20 mouse cellular contexts compared by ENCODE assay signal in the genomic region with DNA sequence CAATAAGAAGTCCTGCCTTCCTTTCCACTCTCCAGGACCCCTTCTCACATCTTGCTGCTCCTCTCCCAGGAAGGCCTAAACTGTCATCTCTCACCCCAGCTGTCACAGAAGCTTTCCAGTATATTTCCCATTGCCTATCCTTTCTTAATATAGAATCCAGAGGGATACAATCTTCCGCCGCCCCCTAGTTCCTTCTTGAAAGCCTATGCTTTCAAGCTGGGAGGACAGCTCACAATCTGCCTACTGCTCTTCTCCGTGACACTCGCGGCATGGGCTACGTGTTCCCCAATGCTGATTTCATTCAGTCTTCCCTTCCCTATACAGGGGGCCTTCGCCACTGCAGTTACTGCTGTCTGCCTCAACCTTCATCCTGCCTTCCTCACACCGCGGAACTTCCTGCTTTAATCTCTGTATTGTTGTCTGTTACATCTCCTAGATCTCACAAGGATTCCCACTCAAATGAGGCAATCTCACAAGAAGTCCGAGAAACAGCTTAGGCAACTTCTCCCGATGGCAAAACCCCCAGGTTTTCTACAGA. TPM values are rescaled to one million over a fixed set of nuclear protein-coding genes. Genes with fewer than 3 reads are reported as not detected.
DNase-seq lines count a peak whose midpoint lies in the region; TF ChIP-seq lines count a peak whose summit lies in the region.
"Had no signal": no experiment of that assay in that cellular context is flagged by ENCODE, and none has a peak within 500 bp of the region (broad histone marks: within the 10 kb centered on the region; RNA-seq: fewer than 3 reads in every experiment).

No protein-coding gene starts in this region.

- H3K27me3 ChIP-seq in liver, adult 2 months (ENCODE audit: control insufficient read depth, insufficient read depth, low read length): no peaks in the 10 kb centered on the region
- no peaks in the 10 kb centered on the region for H3K27me3 ChIP-seq in myocyte (ENCODE audit: control insufficient read depth, insufficient read depth, insufficient read length)
- H3K27me3 ChIP-seq: CH12.LX; embryonic facial prominence, embryonic 12.5 days; heart, embryonic 15.5 days; Patski had no signal

- TF ChIP-seq CTCF in liver, adult 2 months (IDR thresholded peaks at IDR 0.05; ENCODE audit: low read depth, low read length): no peak

- H3K36me3 ChIP-seq in liver, adult 2 months (ENCODE audit: control insufficient read depth, insufficient read depth, low read length): no peaks in the 10 kb centered on the region
- H3K36me3 ChIP-seq in myocyte (ENCODE audit: control insufficient read depth, insufficient read depth): no peaks in the 10 kb centered on the region
- H3K36me3 ChIP-seq: embryonic facial prominence, embryonic 12.5 days; heart, embryonic 15.5 days; hindbrain, embryonic 10.5 days had no signal

- peak overlapping the region; percentile 36 for H3K27ac ChIP-seq in liver, adult 2 months (replicated peaks; ENCODE audit: insufficient read depth, low read depth, low read length)
- H3K27ac ChIP-seq: embryonic facial prominence, embryonic 12.5 days; forebrain, embryonic 13.5 days; heart, embryonic 15.5 days; hindbrain, embryonic 10.5 days; hindbrain, embryonic 14.5 days had no signal

- no peak for TF ChIP-seq POLR2A in liver, adult 2 months (IDR thresholded peaks at IDR 0.05; ENCODE audit: extremely low read depth, insufficient read depth, low read length)
- TF ChIP-seq POLR2A in myocyte (IDR thresholded peaks at IDR 0.05; ENCODE audit: insufficient read length, low read depth): no peak

- DNase-seq in liver, adult 2 months (ENCODE audit: extremely low read depth, low read depth, low spot score): no peak
- no peak for DNase-seq in liver
- DNase-seq in right cerebral cortex, postnatal 14 days: peak; percentile 25
- DNase-seq in right cerebral cortex, postnatal 10 days (ENCODE audit: low spot score in 2 of 2): no peak
- DNase-seq in testis, postnatal 10 days (ENCODE audit: low spot score): no peak
- DNase-seq: adrenal gland, postnatal 14 days; cerebellum, adult 2 months; cerebellum, postnatal 14 days; forebrain, postnatal 0 days; gastrocnemius, postnatal 36 days; heart, adult 18-20 months had no signal

- no peak overlapping the region for H3ac ChIP-seq in myocyte (ENCODE audit: control insufficient read depth, insufficient read length)

- H3K4me1 ChIP-seq in liver, adult 2 months (ENCODE audit: control insufficient read depth, insufficient read depth, low read length): peaks cover 18% of the 10 kb centered on the region

- H3K9ac ChIP-seq in liver, adult 2 months (ENCODE audit: low read depth, low read length): no peak overlapping the region
- H3K9ac ChIP-seq: embryonic facial prominence, embryonic 12.5 days; forebrain, embryonic 13.5 days; forebrain, postnatal 0 days; heart, embryonic 15.5 days; hindbrain, embryonic 14.5 days had no signal

- H3K79me2 ChIP-seq in liver, adult 2 months (ENCODE audit: control insufficient read depth, insufficient read depth, low read length): no peaks in the 10 kb centered on the region
- H3K79me2 ChIP-seq in myocyte (ENCODE audit: control insufficient read depth, insufficient read depth): no peaks in the 10 kb centered on the region

- H3K4me2 ChIP-seq in myocyte (ENCODE audit: low read depth): peak overlapping the region; percentile 21
- H3K4me2 ChIP-seq: embryonic facial prominence, embryonic 12.5 days; forebrain, embryonic 13.5 days; heart, embryonic 11.5 days; heart, embryonic 15.5 days; hindbrain, embryonic 14.5 days had no signal

- H3K4me3 ChIP-seq in liver, adult 2 months (ENCODE audit: insufficient read depth, low read depth, low read length): no peak overlapping the region
- H3K4me3 ChIP-seq in myocyte: no peak overlapping the region
- H3K4me3 ChIP-seq: embryonic facial prominence, embryonic 12.5 days; forebrain, embryonic 13.5 days; heart, embryonic 15.5 days; hindbrain, embryonic 10.5 days had no signal

- 92% methylated on average over 11 of the region's 11 CpGs for WGBS in liver, adult 2 months

TF ChIP-seq in myocyte, 11 proteins besides CTCF, POLR2A, EP300 and RAD21:
- TF ChIP-seq MYOD1 (IDR thresholded peaks at IDR 0.05; ENCODE audit: control insufficient read depth in 1 of 3, insufficient read length in 2 of 3, low read depth in 2 of 3): no peak
- TF ChIP-seq USF1 (IDR thresholded peaks at IDR 0.05; ENCODE audit: low read depth): no peak
- TF ChIP-seq SRF (IDR thresholded peaks at IDR 0.05; ENCODE audit: control insufficient read depth, insufficient read length, low read depth): no peak
- TF ChIP-seq TCF12 (IDR thresholded peaks at IDR 0.05; ENCODE audit: insufficient read depth, poor library complexity, severe bottlenecking): no peak
- TF ChIP-seq POLR2AphosphoS2 (IDR thresholded peaks at IDR 0.05; ENCODE audit: insufficient read length, low read depth): no peak
- TF ChIP-seq E2F4 (IDR thresholded peaks at IDR 0.05; ENCODE audit: insufficient read depth): no peak
- no peak for TF ChIP-seq MAX (IDR thresholded peaks at IDR 0.05; ENCODE audit: low read depth)
- no peak for TF ChIP-seq REST (IDR thresholded peaks at IDR 0.05; ENCODE audit: insufficient read depth, insufficient read length)
- TF ChIP-seq MYOG (IDR thresholded peaks at IDR 0.05; ENCODE audit: control insufficient read depth in 1 of 3, insufficient read depth in 1 of 3, insufficient read length in 2 of 3, low read depth in 2 of 3): no peak
- TF ChIP-seq CEBPB (IDR thresholded peaks at IDR 0.05; ENCODE audit: insufficient read depth, poor library complexity, severe bottlenecking): no peak
- no peak for TF ChIP-seq TCF3 (IDR thresholded peaks at IDR 0.05; ENCODE audit: insufficient read length, low read depth)

RNA-seq across cellular contexts. Expression of a gene that starts 30.6 kb away (rescaled TPM):
- total RNA-seq in liver, adult 2 months (2014; rRNA removed): 3.0 and 3.3 TPM in 2 replicates
- polyA plus RNA-seq in liver, adult 2 months (2012; rRNA removed): 4.6 and 6.6 TPM in 2 replicates
- polyA plus RNA-seq in myocyte (2012; fragmentation: generic; extraction: Trizol): 68.1 TPM
